Mouse (Mus musculus) stomach, postnatal 0 days (tissue): ENCODE measurements at regions not wholly inside any gene's neighbourhood (a gene's known extent, or its start where the extent isn't known, plus 50 kb on each side); places are given as distances from the start of the nearest gene placed in this dataset.

Experiments
- CTCF ChIP-seq: IDR thresholded peaks from 2 replicates; pipeline ENCODE4 v1.5.1; 2016; ENCODE audit warnings: antibody characterized with exemption, low read depth, mild to moderate bottlenecking, moderate library complexity
- EP300 ChIP-seq: optimal IDR thresholded peaks from 2 replicates; pipeline ENCODE3; 2016; ENCODE audit warnings: antibody characterized with exemption

DNA sequence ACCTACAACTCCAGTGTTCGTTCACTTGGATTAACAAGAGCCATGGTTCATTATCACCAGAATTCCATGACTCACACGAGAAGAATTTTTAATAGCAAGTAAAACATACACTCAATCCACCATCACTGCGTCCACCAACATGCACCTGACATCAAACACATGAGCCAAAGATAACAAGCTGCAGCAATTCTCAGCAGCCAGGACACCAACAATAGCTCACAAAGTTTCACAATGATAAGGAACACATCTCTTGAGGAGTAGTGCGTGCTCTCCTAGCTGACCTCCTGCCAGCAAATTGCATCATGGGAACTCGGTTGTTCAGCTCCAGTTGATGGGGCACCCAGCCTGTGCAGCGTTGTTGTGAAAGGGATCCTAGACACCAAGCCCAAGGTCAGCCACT lies 55.6 kb upstream of the Msi2 start:
- TF ChIP-seq CTCF = no peak
- no peak for TF ChIP-seq EP300
